Comparison of ENCODE assay signal across 9 mouse cellular contexts in the genomic region with DNA sequence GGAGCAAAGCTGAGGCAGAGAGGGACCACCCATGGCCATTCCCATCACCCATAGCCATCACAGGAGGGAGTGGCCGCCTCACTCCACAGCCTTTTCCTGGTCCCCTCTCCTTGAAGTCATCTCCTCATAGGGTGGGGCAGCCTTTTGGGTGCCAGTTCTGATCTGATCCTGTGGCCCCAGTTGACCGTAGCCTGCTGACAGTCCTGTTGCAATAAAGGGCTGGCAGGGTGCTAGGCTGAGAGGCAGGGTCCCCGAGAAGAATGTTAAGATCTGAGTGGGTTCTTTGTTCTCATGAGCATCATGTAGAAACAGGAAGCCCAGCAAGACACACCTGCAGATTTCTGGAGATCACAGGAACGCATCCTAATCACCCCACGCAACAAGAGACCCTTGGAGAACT. TPM values are rescaled to one million over a fixed set of nuclear protein-coding genes. Genes with fewer than 3 reads are reported as not detected.
DNase-seq lines count a peak whose midpoint lies in the region; ATAC-seq and TF ChIP-seq lines count a peak whose summit lies in the region.
"Had no signal": no experiment of that assay in that cellular context is flagged by ENCODE, and none has a peak within 500 bp of the region (broad histone marks: within the 10 kb centered on the region; RNA-seq: fewer than 3 reads in every experiment).

No protein-coding gene starts in this region.

- 51% methylated on average over 5 of the region's 5 CpGs for whole genome bisulfite sequencing in lung, adult 2 months
- WGBS in heart, embryonic 16.5 days: 76% methylated on average over 5 of the region's 5 CpGs
- 76% methylated on average over 5 of the region's 5 CpGs for WGBS in liver, embryonic 12.5 days (ENCODE audit: insufficient replicate concordance)
- WGBS in neural tube, embryonic 15.5 days: 86% methylated on average over 5 of the region's 5 CpGs

- H3K4me1 ChIP-seq in lung, adult 2 months (ENCODE audit: control insufficient read depth, insufficient read depth, low read length): peaks cover 8% of the 10 kb centered on the region
- H3K4me1 ChIP-seq in heart, embryonic 16.5 days (ENCODE audit: control insufficient read depth, insufficient read depth, low read length): peaks cover 13% of the 10 kb centered on the region
- peaks cover 78% of the 10 kb centered on the region for H3K4me1 ChIP-seq in liver, embryonic 12.5 days
- H3K4me1 ChIP-seq in neural tube, embryonic 15.5 days: peaks cover 15% of the 10 kb centered on the region

- no peaks in the 10 kb centered on the region; the same call in 1 of the 2 replicates for H3K27me3 ChIP-seq in heart, embryonic 16.5 days (ENCODE audit: control insufficient read depth, insufficient read depth, low read length)
- peaks cover 15% of the 10 kb centered on the region for H3K27me3 ChIP-seq in liver, embryonic 12.5 days (replicated peaks)
- 0 out of 2 replicates have a peak, but pooled peaks cover 3% of the 10 kb centered on the region for H3K27me3 ChIP-seq in neural tube, embryonic 15.5 days (replicated peaks)

- H3K4me3 ChIP-seq in lung, adult 2 months (replicated peaks; ENCODE audit: extremely low read depth, low read depth, low read length): peak overlapping the region; percentile 91
- H3K4me3 ChIP-seq in heart, embryonic 16.5 days (ENCODE audit: low read length): peak overlapping the region; percentile 71
- peak overlapping the region; percentile 66 for H3K4me3 ChIP-seq in liver, embryonic 12.5 days
- H3K4me3 ChIP-seq in neural tube, embryonic 15.5 days (replicated peaks): peak overlapping the region; percentile 44

- no peak for DNase-seq in lung, adult 2 months
- no peak for DNase-seq in lung, postnatal 10 days
- DNase-seq in thymus, adult 18-20 months: no peak
- DNase-seq in embryo, embryonic 11 days: no peak
- no peak for DNase-seq in layer of hippocampus, adult 18-20 months (ENCODE audit: low spot score in 2 of 2)

- no peaks in the 10 kb centered on the region for H3K9me3 ChIP-seq in heart, embryonic 16.5 days (replicated peaks; ENCODE audit: control insufficient read depth, low read length)
- no peaks in the 10 kb centered on the region for H3K9me3 ChIP-seq in liver, embryonic 12.5 days (replicated peaks)
- no peaks in the 10 kb centered on the region for H3K9me3 ChIP-seq in neural tube, embryonic 15.5 days (replicated peaks)

- TF ChIP-seq POLR2A in lung, adult 2 months (IDR thresholded peaks at IDR 0.05; ENCODE audit: borderline replicate concordance, extremely low read depth, low read depth, low read length): peak; percentile 49; the same call in 1 of the 2 replicates

- no peak overlapping the region; the same call in none of the 2 replicates for H3K27ac ChIP-seq in heart, embryonic 16.5 days (ENCODE audit: low read length)
- H3K27ac ChIP-seq in liver, embryonic 12.5 days: peak overlapping the region; percentile 87
- no peak overlapping the region for H3K27ac ChIP-seq in neural tube, embryonic 15.5 days (replicated peaks)

- TF ChIP-seq CTCF in lung, adult 2 months (IDR thresholded peaks at IDR 0.05; ENCODE audit: insufficient read depth, low read length): no peak

- ATAC-seq in heart, embryonic 16.5 days (replicated peaks; ENCODE audit: extremely low read depth, insufficient read depth, low FRiP score): no peak
- no peak for ATAC-seq in liver, embryonic 12.5 days
- ATAC-seq in neural tube, embryonic 15.5 days (ENCODE audit: low FRiP score): no peak

- no peaks in the 10 kb centered on the region for H3K36me3 ChIP-seq in heart, embryonic 16.5 days (ENCODE audit: control insufficient read depth, insufficient read depth)
- peaks cover 4% of the 10 kb centered on the region; the same call in 1 of the 2 replicates for H3K36me3 ChIP-seq in liver, embryonic 12.5 days
- H3K36me3 ChIP-seq in neural tube, embryonic 15.5 days: no peaks in the 10 kb centered on the region

- H3K4me2 ChIP-seq in heart, embryonic 16.5 days (ENCODE audit: low read depth, low read length): peak overlapping the region; percentile 89
- peak overlapping the region; percentile 91 for H3K4me2 ChIP-seq in liver, embryonic 12.5 days
- peak overlapping the region; percentile 78 for H3K4me2 ChIP-seq in neural tube, embryonic 15.5 days

- peak overlapping the region; percentile 87 for H3K9ac ChIP-seq in heart, embryonic 16.5 days (ENCODE audit: low read length)
- H3K9ac ChIP-seq in liver, embryonic 12.5 days: peak overlapping the region; percentile 80
- H3K9ac ChIP-seq in neural tube, embryonic 15.5 days (replicated peaks): no peak overlapping the region

RNA-seq across cellular contexts. Expression of a gene that starts 1.1 kb away (rescaled TPM):
- 56.2 and 58.3 TPM in 2 replicates for polyA plus RNA-seq in lung, adult 2 months (2012; rRNA removed)
- 11.6 and 12.8 TPM in 2 replicates for polyA plus RNA-seq in heart, embryonic 16.5 days (2015; fragmentation: Nextera tagmentation; extraction: Ambion mirVana)
- 4.2 TPM in 2 replicates for polyA plus RNA-seq in liver, embryonic 12.5 days (2016; fragmentation: Nextera tagmentation; extraction: Ambion mirVana)
- 6.0 and 7.7 TPM in 2 replicates for polyA plus RNA-seq in neural tube, embryonic 15.5 days (2015; fragmentation: Nextera tagmentation; extraction: Ambion mirVana)
- 1 to 10 TPM; 6.1 to 8.3 TPM for total RNA-seq in layer of hippocampus, adult 18-20 months (2021)

RNA-seq across cellular contexts. Expression of a gene that starts 5.1 kb away (rescaled TPM):
- polyA plus RNA-seq in lung, adult 2 months (2012; rRNA removed): not detected in 2 replicates
- not detected in 2 replicates for polyA plus RNA-seq in heart, embryonic 16.5 days (2015; fragmentation: Nextera tagmentation; extraction: Ambion mirVana)
- polyA plus RNA-seq in liver, embryonic 12.5 days (2016; fragmentation: Nextera tagmentation; extraction: Ambion mirVana): not detected in 2 replicates
- not detected in 2 replicates for polyA plus RNA-seq in neural tube, embryonic 15.5 days (2015; fragmentation: Nextera tagmentation; extraction: Ambion mirVana)
- total RNA-seq in layer of hippocampus, adult 18-20 months (2021): not detected
- total RNA-seq: gastrocnemius, postnatal 4 days had no signal

RNA-seq across cellular contexts. Expression of a gene that starts 31.7 kb away (rescaled TPM):
- polyA plus RNA-seq in lung, adult 2 months (2012; rRNA removed): 67.6 and 76.4 TPM in 2 replicates
- 65.1 and 73.7 TPM in 2 replicates for polyA plus RNA-seq in heart, embryonic 16.5 days (2015; fragmentation: Nextera tagmentation; extraction: Ambion mirVana)
- polyA plus RNA-seq in liver, embryonic 12.5 days (2016; fragmentation: Nextera tagmentation; extraction: Ambion mirVana): 131 and 141 TPM in 2 replicates
- 79.1 and 83.2 TPM in 2 replicates for polyA plus RNA-seq in neural tube, embryonic 15.5 days (2015; fragmentation: Nextera tagmentation; extraction: Ambion mirVana)
- total RNA-seq in layer of hippocampus, adult 18-20 months (2021): 10 to 100 TPM; 57.7 to 60.0 TPM

RNA-seq across cellular contexts. Expression of a gene that starts 41.6 kb away (rescaled TPM):
- 14.7 and 18.5 TPM in 2 replicates for polyA plus RNA-seq in lung, adult 2 months (2012; rRNA removed)
- 0.46 and 0.49 TPM in 2 replicates for polyA plus RNA-seq in heart, embryonic 16.5 days (2015; fragmentation: Nextera tagmentation; extraction: Ambion mirVana)
- polyA plus RNA-seq in liver, embryonic 12.5 days (2016; fragmentation: Nextera tagmentation; extraction: Ambion mirVana): 0.36 and 0.42 TPM in 2 replicates
- polyA plus RNA-seq in neural tube, embryonic 15.5 days (2015; fragmentation: Nextera tagmentation; extraction: Ambion mirVana): 0.23 and 0.36 TPM in 2 replicates
- total RNA-seq in layer of hippocampus, adult 18-20 months (2021): under 1 TPM; 0.36 to 0.47 TPM

RNA-seq across cellular contexts. Expression of a gene that starts 51.7 kb away (rescaled TPM):
- 131 and 138 TPM in 2 replicates for polyA plus RNA-seq in lung, adult 2 months (2012; rRNA removed)
- polyA plus RNA-seq in heart, embryonic 16.5 days (2015; fragmentation: Nextera tagmentation; extraction: Ambion mirVana): 7.4 and 7.9 TPM in 2 replicates
- polyA plus RNA-seq in liver, embryonic 12.5 days (2016; fragmentation: Nextera tagmentation; extraction: Ambion mirVana): 5.9 and 6.5 TPM in 2 replicates
- polyA plus RNA-seq in neural tube, embryonic 15.5 days (2015; fragmentation: Nextera tagmentation; extraction: Ambion mirVana): 11.5 and 12.6 TPM in 2 replicates
- total RNA-seq in layer of hippocampus, adult 18-20 months (2021): 10 to 100 TPM; 70.4 to 73.5 TPM
